Mouse (Mus musculus) testis, adult 2 months (tissue): ENCODE measurements around the gene Pkd1l2.

Experiments used
- CTCF ChIP-seq: fragments of 200-500 bp; IDR thresholded peaks from 2 replicates; pipeline ENCODE4 v1.5.1; 2012; ENCODE audit warnings: low read depth, mild to moderate bottlenecking, inconsistent platforms, low read length, moderate library complexity; ENCODE audit not compliant: control insufficient read depth, insufficient read depth, insufficient replicate concordance
- POLR2A ChIP-seq: fragments of 200-500 bp; IDR thresholded peaks from 2 replicates; pipeline ENCODE4 v1.6.1; 2012; ENCODE audit warnings: low read depth, mild to moderate bottlenecking, inconsistent platforms, low read length, moderate library complexity; ENCODE audit not compliant: control insufficient read depth

- TF ChIP-seq CTCF (no peak), POLR2A (no peak)
These were observed 27.2 kb downstream of the Pkd1l2 start for GRCm38 (mm10) chr8:117055097-117055496.
